Mouse (Mus musculus): ENCODE measurements around the gene Acvr1b.

GRCm38 (mm10) chr15:101230503-101230902 is 56.6 kb downstream of the Acvr1b start:
- TF ChIP-seq ZC3H11A (IDR thresholded peaks at IDR 0.05; ENCODE audit: low read depth, low read length) (no peak), RCOR1 (conservative IDR thresholded peaks at IDR 0.05; ENCODE audit: low read depth, low read length) (no peak), CTCF (conservative IDR thresholded peaks at IDR 0.05 in 1 of 2, IDR thresholded peaks at IDR 0.05 in 1 of 2; ENCODE audit: low read depth in 2 of 2, low read length in 2 of 2) (no peak), CHD2 (IDR thresholded peaks at IDR 0.05; ENCODE audit: low read length) (no peak), ZKSCAN1 (IDR thresholded peaks at IDR 0.05; ENCODE audit: borderline replicate concordance, low read depth, low read length) (no peak), ETS1 (conservative IDR thresholded peaks at IDR 0.05; ENCODE audit: low read depth, low read length) (no peak), MEF2A (IDR thresholded peaks at IDR 0.05; ENCODE audit: borderline replicate concordance, low read depth, low read length) (no peak)
